Mouse (Mus musculus) liver, embryonic 14.5 days (tissue): ENCODE data around the gene Shc1. TPM values are rescaled to one million over a fixed set of nuclear protein-coding genes. Genes with fewer than 3 reads are reported as not detected.

Experiments used
- ATAC-seq: fragments of 200-750 bp; cut with Nextera tagmentation; 2 replicates; pipeline ENCODE4 v1.8.0; 2017; ENCODE audit warnings: moderate number of reproducible peaks, mild to moderate bottlenecking, moderate library complexity; ENCODE audit not compliant: insufficient read depth
- DNase-seq, 3 experiments: peaks; one replicate each; pipeline ENCODE4 v3.0.0-alpha.2; 2012 to 2013; ENCODE audit warnings: low read depth in 3 of 3, low spot score in 3 of 3
- H3K27ac ChIP-seq: fragments of 300-500 bp; sonication (generic); 2 replicates; pipeline ENCODE4 v1.5.1; 2014; ENCODE audit warnings: moderate library complexity, mild to moderate bottlenecking, control low read depth, inconsistent platforms
- H3K27me3 ChIP-seq: fragments of 300-500 bp; sonication (generic); 2 replicates; pipeline ENCODE4 v1.6.1; 2014; ENCODE audit warnings: mild to moderate bottlenecking, low read length, moderate library complexity; ENCODE audit not compliant: control insufficient read depth, insufficient read depth
- H3K36me3 ChIP-seq: fragments of 300-500 bp; sonication (generic); replicated peaks from 2 replicates; pipeline ENCODE4 v1.6.1; 2014; ENCODE audit warnings: low read depth; ENCODE audit not compliant: control insufficient read depth, insufficient read depth
- H3K4me1 ChIP-seq, 2 experiments: fragments of 200-500 bp in 1 of 2; fragments of 300-500 bp in 1 of 2; sonication (generic) in 1 of 2; replicated peaks; 2 replicates each; pipeline ENCODE4 v1.6.1; 2012 to 2014; ENCODE audit warnings: antibody characterized with exemption in 1 of 2, inconsistent platforms in 1 of 2, low read length in 1 of 2; ENCODE audit not compliant: control insufficient read depth in 2 of 2, insufficient read depth in 2 of 2
- H3K4me2 ChIP-seq: fragments of 300-500 bp; sonication (generic); 2 replicates; pipeline ENCODE4 v1.6.1; 2014; ENCODE audit warnings: low read depth, mild to moderate bottlenecking, control low read depth, moderate library complexity
- H3K4me3 ChIP-seq, 2 experiments: fragments of 200-500 bp in 1 of 2; fragments of 300-500 bp in 1 of 2; sonication (generic) in 1 of 2; 2 replicates each; pipeline ENCODE4 v1.5.1; 2012 to 2014; ENCODE audit warnings: low read depth in 2 of 2, low read length in 2 of 2, mild to moderate bottlenecking in 2 of 2, control low read depth in 1 of 2, inconsistent platforms in 1 of 2, moderate library complexity in 1 of 2; ENCODE audit not compliant: insufficient read depth in 1 of 2
- H3K9ac ChIP-seq: fragments of 300-500 bp; sonication (generic); replicated peaks from 2 replicates; pipeline ENCODE4 v1.6.1; 2014; ENCODE audit warnings: mild to moderate bottlenecking, control low read depth, moderate library complexity
- H3K9me3 ChIP-seq: fragments of 300-500 bp; sonication (generic); 2 replicates; pipeline ENCODE4 v1.6.1; 2016; ENCODE audit warnings: low read length, mixed read lengths; ENCODE audit not compliant: control insufficient read depth
- CTCF ChIP-seq: IDR thresholded peaks from 2 replicates; pipeline ENCODE4 v1.5.1; 2016; ENCODE audit warnings: antibody characterized with exemption, low read depth, control low read depth
- EP300 ChIP-seq: IDR thresholded peaks from 2 replicates; pipeline ENCODE4 v1.6.1; 2016; ENCODE audit warnings: antibody characterized with exemption, low read depth
- WGBS: fragments of 180-500 bp; shearing (Covaris S2); extraction: QIAGEN DNeasy Blood & Tissue Kit; methylation state at CpG from one replicate; pipeline ENCODE4 v1.1.7; 2014; ENCODE audit not compliant: insufficient replicate concordance; 5-methylcytosine and 5-hydroxymethylcytosine counted together
- polyA plus RNA-seq, 2 experiments: library from polyadenylated mRNA; depleted of rRNA in 1 of 2; stranded (reverse) in 1 of 2; unstranded in 1 of 2; fragments of >200 nt; fragmentation: Nextera tagmentation in 1 of 2; extraction: Ambion mirVana in 1 of 2; gene quantifications; 2 replicates each; pipeline versions ENCODE4 v1.2.1 to v1.2.3; 2012 to 2014

The Shc1 gene
- polyA plus RNA-seq, 2 experiments = 27.5 to 36.9 TPM

DNA sequence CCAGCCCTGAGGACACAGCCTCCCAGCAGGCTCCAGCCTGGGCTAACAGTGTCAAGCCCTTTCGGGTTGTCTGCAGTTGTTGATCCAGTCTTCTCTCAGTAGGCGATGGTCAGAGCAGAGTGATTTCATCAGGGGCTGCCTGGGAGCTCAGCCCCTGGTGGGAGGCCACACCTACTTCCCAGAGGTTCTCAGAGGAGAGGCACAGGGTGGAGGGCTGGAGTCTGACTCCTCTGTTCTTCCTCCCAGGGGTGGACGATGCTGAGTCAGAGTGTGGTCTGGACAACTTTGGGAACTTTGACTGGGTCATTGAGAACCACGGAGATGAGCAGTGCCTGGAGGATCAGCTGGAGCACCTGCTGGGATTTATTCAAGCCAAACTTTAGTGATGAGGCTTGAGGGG is 50.0 kb downstream of the Shc1 start:
- WGBS = 51% methylated on average over 4 of the region's 4 CpGs
- Histone ChIP-seq H3K4me3 (no peak overlapping the region), H3K36me3 (no peaks in the 10 kb centered on the region; the same call in 1 of the 2 replicates), H3K4me1 (no peaks in the 10 kb centered on the region), H3K9ac (no peak overlapping the region), H3K27me3 (no peaks in the 10 kb centered on the region), H3K27ac (no peak overlapping the region), H3K4me2 (no peak overlapping the region), H3K9me3 (no peaks in the 10 kb centered on the region)
- no peak for ATAC-seq
- TF ChIP-seq CTCF = no peak
- TF ChIP-seq EP300 = no peak
- DNase-seq = no peak

DNA sequence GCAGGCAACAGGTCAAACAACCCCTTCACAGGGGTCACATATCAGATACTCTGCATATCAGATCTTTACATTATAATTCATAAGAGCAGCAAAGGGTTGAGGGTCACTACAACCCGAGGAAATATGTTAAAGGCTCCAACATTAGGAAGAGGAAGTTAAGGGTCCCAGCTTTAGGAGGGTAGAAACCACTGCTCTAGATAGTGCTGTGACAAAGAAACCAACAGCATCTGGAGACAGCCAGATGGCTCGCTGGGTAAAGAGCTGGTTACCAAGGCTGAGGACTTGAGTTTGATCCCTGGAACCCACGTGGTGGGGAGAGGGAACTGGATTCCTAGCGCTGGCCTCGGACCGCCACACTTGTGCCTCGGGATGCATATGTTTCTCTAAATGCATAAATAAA is 54.0 kb downstream of the Shc1 start:
- 34% methylated on average over 7 of the region's 7 CpGs for WGBS
- no peak for TF ChIP-seq EP300
- TF ChIP-seq CTCF = no peak
- DNase-seq (no peak), ATAC-seq (no peak)
- H3K4me1 ChIP-seq = no peaks in the 10 kb centered on the region
- no peak overlapping the region for H3K9ac ChIP-seq
- no peaks in the 10 kb centered on the region; the same call in 1 of the 2 replicates for H3K36me3 ChIP-seq
- no peaks in the 10 kb centered on the region for H3K27me3 ChIP-seq
- H3K27ac ChIP-seq = no peak overlapping the region
- no peak overlapping the region for H3K4me2 ChIP-seq
- no peaks in the 10 kb centered on the region for H3K9me3 ChIP-seq
- no peak overlapping the region for H3K4me3 ChIP-seq

GRCm38 (mm10) chr3:89473838-89474237 is 55.6 kb downstream of the Shc1 start:
- no peaks in the 10 kb centered on the region for H3K4me1 ChIP-seq
- no peaks in the 10 kb centered on the region for H3K27me3 ChIP-seq
- TF ChIP-seq EP300 (no peak), CTCF (no peak)
- no peak for DNase-seq
- ATAC-seq = no peak
- no peak overlapping the region for H3K4me2 ChIP-seq
- no peaks in the 10 kb centered on the region for H3K36me3 ChIP-seq
- H3K27ac ChIP-seq = no peak overlapping the region
- WGBS = 30% methylated on average over 6 of the region's 6 CpGs
- H3K9ac ChIP-seq = no peak overlapping the region
- no peaks in the 10 kb centered on the region for H3K9me3 ChIP-seq
- no peak overlapping the region for H3K4me3 ChIP-seq

DNA sequence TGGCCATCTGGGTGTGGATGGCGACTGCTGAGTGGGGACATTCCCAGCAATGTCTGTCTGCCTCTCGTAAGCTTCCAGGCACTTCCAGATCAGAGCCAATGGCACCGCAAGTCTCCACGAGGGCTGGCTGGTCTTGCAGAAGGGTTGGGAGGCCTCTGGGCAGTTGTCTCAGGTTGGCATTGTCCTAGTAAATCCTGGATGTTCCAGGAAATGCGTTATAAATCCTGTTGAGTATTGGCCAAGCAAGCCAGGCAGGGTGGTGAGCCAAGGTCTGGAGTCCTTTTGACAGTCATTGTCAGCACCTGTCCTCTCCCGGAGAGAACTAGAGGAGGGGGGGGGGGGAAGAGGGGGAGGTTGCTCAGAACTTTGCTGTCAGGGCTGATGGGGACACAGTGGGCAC is 60.8 kb downstream of the Shc1 start:
- Histone ChIP-seq H3K4me2 (no peak overlapping the region), H3K27me3 (no peaks in the 10 kb centered on the region), H3K9me3 (no peaks in the 10 kb centered on the region), H3K27ac (no peak overlapping the region), H3K36me3 (no peaks in the 10 kb centered on the region), H3K4me1 (no peaks in the 10 kb centered on the region), H3K4me3 (no peak overlapping the region), H3K9ac (no peak overlapping the region)
- ATAC-seq (no peak), DNase-seq (no peak)
- TF ChIP-seq CTCF = no peak
- no peak for TF ChIP-seq EP300
- WGBS = 62% methylated on average over 6 of the region's 6 CpGs

Other genes with a start within 250 kb of the Shc1 start
- 35.3 and 46.3 TPM in 2 replicates for gene Scamp3, start 241.0 kb upstream of the Shc1 start, polyA plus RNA-seq (2012; rRNA removed)
- 41.0 and 44.2 TPM in 2 replicates for gene Scamp3, start 241.0 kb upstream of the Shc1 start, polyA plus RNA-seq (2014; fragmentation: Nextera tagmentation; extraction: Ambion mirVana)
- 3.6 and 3.9 TPM in 2 replicates for gene Fam189b, start 235.3 kb upstream of the Shc1 start, polyA plus RNA-seq (2012; rRNA removed)
- gene Fam189b, start 235.3 kb upstream of the Shc1 start, polyA plus RNA-seq (2014; fragmentation: Nextera tagmentation; extraction: Ambion mirVana) = 1.7 and 2.6 TPM in 2 replicates
- gene Gba, start 215.5 kb upstream of the Shc1 start, polyA plus RNA-seq (2012; rRNA removed) = 16.5 and 19.9 TPM in 2 replicates
- 20.7 and 21.2 TPM in 2 replicates for gene Gba, start 215.5 kb upstream of the Shc1 start, polyA plus RNA-seq (2014; fragmentation: Nextera tagmentation; extraction: Ambion mirVana)
- 0.96 and 1.7 TPM in 2 replicates for gene Thbs3, start 203.3 kb upstream of the Shc1 start, polyA plus RNA-seq (2012; rRNA removed)
- gene Thbs3, start 203.3 kb upstream of the Shc1 start, polyA plus RNA-seq (2014; fragmentation: Nextera tagmentation; extraction: Ambion mirVana) = 0.44 and 0.79 TPM in 2 replicates
- gene Mtx1, start 191.4 kb upstream of the Shc1 start, polyA plus RNA-seq (2012; rRNA removed) = 71.7 and 83.2 TPM in 2 replicates
- 101 TPM in 2 replicates for gene Mtx1, start 191.4 kb upstream of the Shc1 start, polyA plus RNA-seq (2014; fragmentation: Nextera tagmentation; extraction: Ambion mirVana)
- gene Muc1, start 189.4 kb upstream of the Shc1 start, polyA plus RNA-seq (2012; rRNA removed) = 0.02 and 0.18 TPM in 2 replicates
- 0.08 and 0.11 TPM in 2 replicates for gene Muc1, start 189.4 kb upstream of the Shc1 start, polyA plus RNA-seq (2014; fragmentation: Nextera tagmentation; extraction: Ambion mirVana)
- gene Krtcap2, start 172.5 kb upstream of the Shc1 start, polyA plus RNA-seq (2012; rRNA removed) = 26.3 and 26.4 TPM in 2 replicates
- gene Krtcap2, start 172.5 kb upstream of the Shc1 start, polyA plus RNA-seq (2014; fragmentation: Nextera tagmentation; extraction: Ambion mirVana) = 117 and 138 TPM in 2 replicates
- 0.29 and 0.41 TPM in 2 replicates for gene Trim46, start 172.1 kb upstream of the Shc1 start, polyA plus RNA-seq (2012; rRNA removed)
- gene Trim46, start 172.1 kb upstream of the Shc1 start, polyA plus RNA-seq (2014; fragmentation: Nextera tagmentation; extraction: Ambion mirVana) = 0.05 TPM in 1 of 2 replicates, not detected in the other
- gene Dpm3, start 159.1 kb upstream of the Shc1 start, polyA plus RNA-seq (2012; rRNA removed) = 89.7 and 115 TPM in 2 replicates
- gene Dpm3, start 159.1 kb upstream of the Shc1 start, polyA plus RNA-seq (2014; fragmentation: Nextera tagmentation; extraction: Ambion mirVana) = 64.3 and 65.8 TPM in 2 replicates
- 16.5 and 21.8 TPM in 2 replicates for gene Slc50a1, start 147.9 kb upstream of the Shc1 start, polyA plus RNA-seq (2012; rRNA removed)
- gene Slc50a1, start 147.9 kb upstream of the Shc1 start, polyA plus RNA-seq (2014; fragmentation: Nextera tagmentation; extraction: Ambion mirVana) = 17.3 and 18.7 TPM in 2 replicates
- gene Efna1, start 137.3 kb upstream of the Shc1 start, polyA plus RNA-seq (2012; rRNA removed) = 3.6 and 3.7 TPM in 2 replicates
- 2.9 TPM in 2 replicates for gene Efna1, start 137.3 kb upstream of the Shc1 start, polyA plus RNA-seq (2014; fragmentation: Nextera tagmentation; extraction: Ambion mirVana)
- 0.06 and 0.13 TPM in 2 replicates for gene Efna3, start 95.5 kb upstream of the Shc1 start, polyA plus RNA-seq (2012; rRNA removed)
- 0.05 and 0.08 TPM in 2 replicates for gene Efna3, start 95.5 kb upstream of the Shc1 start, polyA plus RNA-seq (2014; fragmentation: Nextera tagmentation; extraction: Ambion mirVana)
- gene Efna4, start 80.4 kb upstream of the Shc1 start, polyA plus RNA-seq (2012; rRNA removed) = 0.81 and 0.92 TPM in 2 replicates
- 0.62 and 0.78 TPM in 2 replicates for gene Efna4, start 80.4 kb upstream of the Shc1 start, polyA plus RNA-seq (2014; fragmentation: Nextera tagmentation; extraction: Ambion mirVana)
- gene Adam15, start 68.4 kb upstream of the Shc1 start, polyA plus RNA-seq (2012; rRNA removed) = 6.2 TPM in 2 replicates
- gene Adam15, start 68.4 kb upstream of the Shc1 start, polyA plus RNA-seq (2014; fragmentation: Nextera tagmentation; extraction: Ambion mirVana) = 4.0 and 4.9 TPM in 2 replicates
- 0.02 and 0.03 TPM in 2 replicates for gene Dcst2, start 56.5 kb upstream of the Shc1 start, polyA plus RNA-seq (2012; rRNA removed)
- gene Dcst2, start 56.5 kb upstream of the Shc1 start, polyA plus RNA-seq (2014; fragmentation: Nextera tagmentation; extraction: Ambion mirVana) = 0.04 TPM in 1 of 2 replicates, not detected in the other
- gene Dcst1, start 53.2 kb upstream of the Shc1 start, polyA plus RNA-seq (2012; rRNA removed) = 0.03 TPM in 1 of 2 replicates, not detected in the other
- gene Dcst1, start 53.2 kb upstream of the Shc1 start, polyA plus RNA-seq (2014; fragmentation: Nextera tagmentation; extraction: Ambion mirVana) = not detected in 2 replicates
- gene Zbtb7b, start 23.7 kb upstream of the Shc1 start, polyA plus RNA-seq (2012; rRNA removed) = 5.4 and 6.9 TPM in 2 replicates
- 0.95 and 1.2 TPM in 2 replicates for gene Zbtb7b, start 23.7 kb upstream of the Shc1 start, polyA plus RNA-seq (2014; fragmentation: Nextera tagmentation; extraction: Ambion mirVana)
- 0.75 and 0.76 TPM in 2 replicates for gene Lenep, start 15.7 kb upstream of the Shc1 start, polyA plus RNA-seq (2012; rRNA removed)
- not detected in 2 replicates for gene Lenep, start 15.7 kb upstream of the Shc1 start, polyA plus RNA-seq (2014; fragmentation: Nextera tagmentation; extraction: Ambion mirVana)
- gene Flad1, start 6.6 kb upstream of the Shc1 start, polyA plus RNA-seq (2012; rRNA removed) = 8.7 and 9.2 TPM in 2 replicates
- 13.0 and 13.2 TPM in 2 replicates for gene Flad1, start 6.6 kb upstream of the Shc1 start, polyA plus RNA-seq (2014; fragmentation: Nextera tagmentation; extraction: Ambion mirVana)
- gene Cks1b, start 60 bp upstream of the Shc1 start, polyA plus RNA-seq (2012; rRNA removed) = 133 and 172 TPM in 2 replicates
- 288 and 295 TPM in 2 replicates for gene Cks1b, start 60 bp upstream of the Shc1 start, polyA plus RNA-seq (2014; fragmentation: Nextera tagmentation; extraction: Ambion mirVana)
- 12.9 and 15.2 TPM in 2 replicates for gene Pygo2, start 11.8 kb downstream of the Shc1 start, polyA plus RNA-seq (2012; rRNA removed)
- 8.4 and 10.7 TPM in 2 replicates for gene Pygo2, start 11.8 kb downstream of the Shc1 start, polyA plus RNA-seq (2014; fragmentation: Nextera tagmentation; extraction: Ambion mirVana)
- gene Pbxip1, start 18.3 kb downstream of the Shc1 start, polyA plus RNA-seq (2012; rRNA removed) = 2.2 and 3.1 TPM in 2 replicates
- gene Pbxip1, start 18.3 kb downstream of the Shc1 start, polyA plus RNA-seq (2014; fragmentation: Nextera tagmentation; extraction: Ambion mirVana) = 2.8 and 3.3 TPM in 2 replicates
- 23.4 and 32.2 TPM in 2 replicates for gene Pmvk, start 36.1 kb downstream of the Shc1 start, polyA plus RNA-seq (2012; rRNA removed)
- 32.1 and 36.5 TPM in 2 replicates for gene Pmvk, start 36.1 kb downstream of the Shc1 start, polyA plus RNA-seq (2014; fragmentation: Nextera tagmentation; extraction: Ambion mirVana)
- gene Kcnn3, start 101.7 kb downstream of the Shc1 start, polyA plus RNA-seq (2012; rRNA removed) = 0.02 and 0.03 TPM in 2 replicates
- not detected in 2 replicates for gene Kcnn3, start 101.7 kb downstream of the Shc1 start, polyA plus RNA-seq (2014; fragmentation: Nextera tagmentation; extraction: Ambion mirVana)